Mouse (Mus musculus): Measurements from ENCODE around the gene Hivep2. TPM values are rescaled to one million over a fixed set of nuclear protein-coding genes. Genes with fewer than 3 reads are reported as not detected.
A peak's percentile ranks its signal among the peaks of the same experiment; 100 is the strongest.

The Hivep2 gene
- total RNA-seq, 2 experiments from 2014 or later, result 203 to 210 TPM

GRCm38 (mm10) chr10:14127826-14128225, 162.0 kb downstream of the Hivep2 start:
- 0 out of 2 replicates have a peak overlapping the region, but pooled peaks have one; percentile 14 for H3K27ac ChIP-seq
- no peak overlapping the region for H3K4me3 ChIP-seq
- DNase-seq (ENCODE audit: low spot score in 2 of 2), result no peak
- no peak for TF ChIP-seq CTCF (conservative IDR thresholded peaks at IDR 0.05)

- Histone ChIP-seq H3K27ac (peak overlapping the region; percentile 53; the same call in 1 of the 2 replicates), H3K4me3 (no peak overlapping the region)
- no peak for TF ChIP-seq CTCF (conservative IDR thresholded peaks at IDR 0.05)
- DNase-seq (ENCODE audit: low spot score in 2 of 2), result no peak
Observed at GRCm38 (mm10) chr10:14130270-14130669, 164.4 kb downstream of the Hivep2 start.

GRCm38 (mm10) chr10:14131307-14131706, 165.4 kb downstream of the Hivep2 start:
- DNase-seq (ENCODE audit: low spot score in 2 of 2), result no peak
- peak overlapping the region; percentile 53 for H3K27ac ChIP-seq
- no peak for TF ChIP-seq CTCF (conservative IDR thresholded peaks at IDR 0.05)

GRCm38 (mm10) chr10:14132061-14132460, 166.2 kb downstream of the Hivep2 start:
- DNase-seq (ENCODE audit: low spot score in 2 of 2), result no peak
- Histone ChIP-seq H3K4me3 (no peak overlapping the region), H3K27ac (peak overlapping the region; percentile 53)
- TF ChIP-seq CTCF (conservative IDR thresholded peaks at IDR 0.05), result no peak

More at GRCm38 (mm10) chr10:14131307-14131706, 165.4 kb downstream of the Hivep2 start:
- no peak overlapping the region for H3K4me3 ChIP-seq

- no peak for DNase-seq (ENCODE audit: low spot score in 2 of 2)
- no peak for TF ChIP-seq CTCF (conservative IDR thresholded peaks at IDR 0.05)
- H3K4me3 ChIP-seq, result no peak overlapping the region
- peak overlapping the region; percentile 53; the same call in 1 of the 2 replicates for H3K27ac ChIP-seq
Observed at GRCm38 (mm10) chr10:14132937-14133336, 167.1 kb downstream of the Hivep2 start.

GRCm38 (mm10) chr10:14138663-14139062, 172.8 kb downstream of the Hivep2 start:
- DNase-seq (ENCODE audit: low spot score in 2 of 2), result no peak
- H3K27ac ChIP-seq, result no peak overlapping the region
- no peak overlapping the region for H3K4me3 ChIP-seq
- TF ChIP-seq CTCF (conservative IDR thresholded peaks at IDR 0.05), result no peak

- DNase-seq (ENCODE audit: low spot score in 2 of 2), result no peak
- H3K27ac ChIP-seq, result peak overlapping the region; percentile 4; the same call in 1 of the 2 replicates
- no peak overlapping the region for H3K4me3 ChIP-seq
- no peak for TF ChIP-seq CTCF (conservative IDR thresholded peaks at IDR 0.05)
Observed at GRCm38 (mm10) chr10:14144840-14145239, 179.0 kb downstream of the Hivep2 start.

- Histone ChIP-seq H3K27ac (no peak overlapping the region), H3K4me3 (no peak overlapping the region)
- TF ChIP-seq CTCF (conservative IDR thresholded peaks at IDR 0.05), result no peak
- no peak for DNase-seq (ENCODE audit: low spot score in 2 of 2)
Observed at GRCm38 (mm10) chr10:14164829-14165228, 199.0 kb downstream of the Hivep2 start.

- Histone ChIP-seq H3K27ac (no peak overlapping the region), H3K4me3 (no peak overlapping the region)
- no peak for TF ChIP-seq CTCF (conservative IDR thresholded peaks at IDR 0.05)
- no peak for DNase-seq (ENCODE audit: low spot score in 2 of 2)
Observed at GRCm38 (mm10) chr10:14168197-14168844, 202.4 kb downstream of the Hivep2 start.

- Histone ChIP-seq H3K27ac (no peak overlapping the region), H3K4me3 (no peak overlapping the region)
- DNase-seq (ENCODE audit: low spot score in 2 of 2), result no peak
- no peak for TF ChIP-seq CTCF (conservative IDR thresholded peaks at IDR 0.05)
Observed at GRCm38 (mm10) chr10:14168869-14169566, 203.1 kb downstream of the Hivep2 start.

- TF ChIP-seq CTCF (conservative IDR thresholded peaks at IDR 0.05), result no peak
- no peak overlapping the region for H3K4me3 ChIP-seq
Observed at GRCm38 (mm10) chr10:14174124-14174523, 208.2 kb downstream of the Hivep2 start.

GRCm38 (mm10) chr10:14179424-14180339, 213.8 kb downstream of the Hivep2 start:
- peak; percentile 39 for TF ChIP-seq CTCF (conservative IDR thresholded peaks at IDR 0.05)
- Histone ChIP-seq H3K4me3 (no peak overlapping the region; the same call in 1 of the 2 replicates), H3K27ac (peak overlapping the region; percentile 88)
- DNase-seq (ENCODE audit: low spot score in 2 of 2), result peak; percentile 57 to 88

More at GRCm38 (mm10) chr10:14174124-14174523, 208.2 kb downstream of the Hivep2 start:
- no peak for DNase-seq (ENCODE audit: low spot score in 2 of 2)
- H3K27ac ChIP-seq, result no peak overlapping the region

All from layer of hippocampus, adult 2 months (tissue).